Mouse (Mus musculus) layer of hippocampus, adult 9-11 months (tissue): ENCODE measurements at regions not wholly inside any gene's neighbourhood (a gene's known extent, or its start where the extent isn't known, plus 50 kb on each side); places are given as distances from the start of the nearest gene placed in this dataset.

Source experiments
- DNase-seq: peaks from one replicate; pipeline ENCODE4 v3.0.0; 2022

- no peak for DNase-seq
Observed at GRCm38 (mm10) chr3:155994044-155994443, 567.5 kb upstream of the Negr1 start.

- no peak for DNase-seq
Observed at GRCm38 (mm10) chr3:156017676-156018230, 543.8 kb upstream of the Negr1 start.

GRCm38 (mm10) chr3:156028602-156029188 is 532.9 kb upstream of the Negr1 start:
- DNase-seq, result peak; percentile 12

DNA sequence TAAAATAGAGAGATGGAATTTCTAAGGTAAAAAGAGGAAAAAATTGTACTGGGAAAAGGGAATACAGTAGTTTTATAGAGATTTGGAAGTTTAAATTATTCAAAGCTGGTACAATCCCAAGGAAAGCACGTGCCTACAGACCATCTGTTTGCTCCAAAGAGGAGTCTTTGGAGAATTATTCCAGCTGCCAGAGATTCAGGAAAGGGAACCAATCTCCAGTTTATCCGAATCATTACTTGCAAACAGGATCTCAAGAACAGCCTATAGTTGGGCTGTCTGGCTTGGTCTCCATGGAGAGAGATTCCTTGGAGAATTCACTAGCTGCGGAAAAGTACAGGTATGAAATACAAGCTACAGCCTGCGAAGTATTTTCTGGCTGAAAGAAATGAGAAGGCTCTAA is 491.3 kb upstream of the Negr1 start:
- no peak for DNase-seq

GRCm38 (mm10) chr3:156082268-156082667 is 479.3 kb upstream of the Negr1 start:
- DNase-seq, result no peak

DNA sequence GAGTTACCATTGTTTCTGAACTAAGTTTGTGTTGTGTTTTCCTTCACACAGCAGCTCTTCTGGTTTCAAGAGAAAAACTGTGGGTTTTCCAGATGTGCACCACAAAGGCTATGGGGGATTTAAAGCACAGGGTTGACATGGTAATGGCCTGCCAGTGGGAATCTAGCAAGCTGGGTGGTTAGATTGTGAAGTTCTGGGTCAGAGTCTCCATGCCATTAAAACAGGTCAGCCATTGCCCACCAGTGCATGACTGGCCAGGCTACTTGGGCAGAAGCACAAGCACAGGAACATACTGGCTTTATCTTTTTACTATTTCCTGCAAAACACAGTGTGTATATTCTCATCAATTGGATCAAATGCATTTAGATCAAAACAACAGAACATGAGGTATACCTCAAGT is 467.9 kb upstream of the Negr1 start:
- DNase-seq, result no peak

DNA sequence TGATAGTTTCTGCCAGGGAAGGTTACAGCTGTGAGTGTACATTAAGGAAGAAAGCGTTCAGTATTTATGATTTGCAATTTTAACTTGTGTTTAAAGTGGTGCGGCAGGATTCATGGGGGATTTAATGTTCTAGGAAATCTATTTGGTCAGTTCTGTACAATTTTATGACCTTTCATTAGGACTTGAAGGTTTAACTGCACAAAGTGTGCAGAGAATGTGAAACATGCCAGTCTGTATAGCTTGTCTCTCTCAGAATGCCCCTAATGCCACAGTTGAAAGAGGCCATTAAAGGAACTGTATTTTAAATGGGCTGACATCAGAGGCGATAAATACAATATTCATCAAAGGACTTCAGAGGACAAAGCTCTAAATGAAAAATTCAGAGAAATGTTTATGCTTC is 466.6 kb upstream of the Negr1 start:
- DNase-seq, result no peak

- DNase-seq, result no peak
Observed at GRCm38 (mm10) chr3:156105788-156106187, 455.8 kb upstream of the Negr1 start.

DNA sequence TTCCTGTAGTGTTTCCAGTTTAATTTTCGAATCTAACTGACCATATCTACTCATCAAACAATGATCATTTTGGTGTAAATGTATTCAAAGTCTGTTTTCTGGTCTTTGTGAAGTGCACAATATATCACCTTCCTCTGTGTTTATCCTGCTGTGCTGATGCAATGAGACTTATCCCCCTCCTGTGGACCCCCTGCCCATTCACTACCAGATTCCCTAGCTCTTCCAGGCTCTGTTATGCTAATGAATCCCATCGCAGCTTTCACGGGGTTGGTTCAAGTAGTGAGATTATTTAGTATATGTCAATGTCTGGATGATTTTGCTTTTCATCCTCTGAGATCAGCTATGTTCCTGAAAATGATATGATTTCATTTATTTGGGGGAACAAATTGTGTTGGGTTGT is 441.3 kb upstream of the Negr1 start:
- DNase-seq, result no peak

DNA sequence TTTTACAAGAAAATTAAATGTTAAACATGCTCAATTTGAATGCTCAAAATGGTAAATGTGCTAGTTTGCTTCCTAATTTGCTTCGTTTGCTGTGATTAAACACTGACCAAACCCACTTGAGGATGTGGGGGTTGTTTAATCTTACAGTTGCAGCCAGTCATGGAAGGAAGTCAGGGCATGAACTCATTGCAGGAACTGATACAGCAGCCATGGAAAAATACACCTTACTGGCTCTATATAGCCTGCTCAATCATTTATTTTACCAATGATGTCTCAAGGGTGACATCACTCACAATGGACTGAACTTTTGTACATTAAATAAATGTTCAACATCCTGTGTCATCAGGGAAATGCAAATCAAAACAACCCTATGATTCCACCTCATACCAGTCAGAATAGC is 430.0 kb upstream of the Negr1 start:
- DNase-seq, result no peak

GRCm38 (mm10) chr3:156141355-156141754 is 420.2 kb upstream of the Negr1 start:
- DNase-seq, result no peak

GRCm38 (mm10) chr3:156149322-156149721 is 412.3 kb upstream of the Negr1 start:
- DNase-seq, result no peak

DNA sequence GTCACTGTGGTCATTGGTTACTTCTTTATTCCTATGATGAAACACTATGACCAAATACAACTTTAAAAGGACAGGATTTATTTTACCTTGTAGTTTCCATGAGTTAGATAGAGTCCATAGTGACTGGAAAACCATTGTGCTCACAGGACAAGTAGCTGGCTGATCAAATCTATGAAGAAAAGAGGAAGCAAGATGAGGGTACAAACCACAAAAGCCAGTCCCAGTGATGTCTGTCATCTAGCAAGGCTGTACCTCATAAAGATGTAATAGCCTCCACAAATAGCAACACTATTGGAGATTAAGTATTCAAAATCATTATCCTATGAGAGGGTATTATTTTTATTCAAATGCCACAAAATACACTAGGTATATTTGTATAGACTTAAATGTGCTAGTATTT is 391.5 kb upstream of the Negr1 start:
- DNase-seq, result no peak

GRCm38 (mm10) chr3:156198688-156199087 is 362.9 kb upstream of the Negr1 start:
- DNase-seq, result no peak

- DNase-seq, result no peak
Observed at GRCm38 (mm10) chr3:156199749-156200467, 361.7 kb upstream of the Negr1 start.

DNA sequence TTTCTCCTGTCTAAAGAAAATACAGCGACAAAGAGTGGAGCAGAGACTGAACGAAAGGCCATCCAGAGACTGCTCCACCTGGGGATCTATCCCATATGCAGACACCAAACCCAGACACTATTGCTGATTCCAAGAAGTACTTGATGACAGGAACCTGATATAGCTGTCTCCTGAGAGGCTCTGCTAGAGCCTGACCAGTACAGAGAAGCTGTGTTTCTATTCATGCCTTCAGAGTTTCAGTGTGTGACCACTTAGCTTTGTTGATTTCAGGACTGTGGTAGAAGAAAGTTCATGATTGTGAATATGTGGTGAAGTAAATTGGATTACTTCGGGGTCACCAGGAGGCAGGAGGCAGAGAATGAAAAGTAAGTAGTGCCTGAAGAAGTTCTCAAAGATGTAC is 356.3 kb upstream of the Negr1 start:
- no peak for DNase-seq

- DNase-seq, result no peak
Observed at GRCm38 (mm10) chr3:156208420-156208819, 353.2 kb upstream of the Negr1 start.

DNA sequence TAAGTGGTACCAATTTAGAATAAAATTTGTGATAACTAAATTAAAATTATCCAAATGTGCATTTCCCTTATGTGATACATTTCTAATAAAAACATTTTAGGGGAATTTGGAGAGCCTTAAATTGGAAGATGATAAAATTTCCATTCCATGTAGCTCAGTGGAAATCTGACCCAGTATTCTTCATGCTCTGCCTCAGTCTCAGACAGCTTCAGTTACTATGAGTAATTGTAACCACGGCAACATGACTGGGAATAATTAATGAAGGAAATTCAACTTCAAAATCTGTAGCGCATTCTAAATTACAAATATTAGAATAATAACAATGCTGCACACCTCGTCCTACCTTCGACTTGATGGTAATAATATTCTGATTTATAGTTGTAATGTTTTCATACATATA is 350.8 kb upstream of the Negr1 start:
- no peak for DNase-seq

DNA sequence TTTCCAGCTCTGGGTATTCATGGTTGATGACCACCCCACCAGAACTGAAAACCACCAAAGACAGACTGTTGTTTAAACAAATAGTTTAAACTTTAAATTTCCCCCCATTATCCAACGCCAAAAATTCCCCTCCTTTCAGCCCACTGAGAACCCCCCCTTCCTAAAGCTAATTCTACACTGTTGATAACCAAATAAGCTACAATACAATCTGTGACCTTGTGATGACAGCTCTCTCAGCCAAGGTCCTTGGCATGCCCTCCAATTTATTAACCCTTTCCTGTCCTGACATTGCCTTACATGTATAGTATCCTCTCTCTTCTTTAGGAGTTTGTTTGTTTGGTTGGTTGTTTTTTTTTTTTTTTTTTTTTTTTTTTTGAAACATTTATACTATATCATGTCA is 346.8 kb upstream of the Negr1 start:
- no peak for DNase-seq

DNA sequence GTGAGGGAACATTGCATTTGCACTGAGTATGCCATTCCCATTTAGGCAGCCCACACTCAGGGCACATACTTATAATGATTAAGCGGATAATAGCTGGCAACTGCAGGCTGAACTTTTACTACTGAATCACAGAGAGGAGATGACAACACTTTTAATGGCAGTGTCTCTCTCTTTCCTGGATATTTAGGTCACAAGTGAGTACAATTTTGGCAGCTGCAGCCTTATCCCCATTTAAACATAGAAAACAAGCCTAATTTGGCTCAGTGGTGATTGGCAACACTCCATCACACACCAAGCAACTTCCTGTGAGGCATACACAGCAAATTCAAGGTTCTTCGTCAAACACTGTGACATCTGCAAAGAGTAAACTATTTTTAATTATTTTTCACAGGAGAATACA is 329.5 kb upstream of the Negr1 start:
- peak; percentile 15 for DNase-seq

DNA sequence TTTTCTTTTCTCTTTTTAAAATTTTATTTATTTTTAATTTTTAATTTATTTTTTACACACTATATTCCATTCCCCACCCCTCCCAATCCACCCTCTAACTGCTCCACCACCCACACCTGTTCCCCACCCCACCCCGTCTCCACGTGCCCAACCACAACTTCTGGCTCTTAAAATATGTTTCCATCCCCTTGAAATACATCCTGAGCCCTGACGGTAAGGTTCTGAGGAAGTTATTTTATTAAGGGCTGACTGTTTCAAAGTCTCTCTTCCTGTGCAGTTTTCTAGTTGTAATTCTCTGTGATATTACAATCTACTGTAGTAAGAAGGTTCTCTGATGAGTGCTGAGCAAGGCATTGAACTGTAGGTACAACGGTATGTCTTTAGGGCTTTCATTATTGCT is 325.6 kb upstream of the Negr1 start:
- no peak for DNase-seq

- no peak for DNase-seq
Observed at GRCm38 (mm10) chr3:156252256-156252861, 309.2 kb upstream of the Negr1 start.

GRCm38 (mm10) chr3:156253172-156253934 is 308.2 kb upstream of the Negr1 start:
- DNase-seq, result no peak
